Mouse (Mus musculus) embryonic facial prominence, embryonic 12.5 days (tissue): ENCODE data around the gene 1700030J22Rik. TPM values are rescaled to one million over a fixed set of nuclear protein-coding genes. Genes with fewer than 3 reads are reported as not detected.

Source experiments
- ATAC-seq: fragments of 200-750 bp; cut with Nextera tagmentation; 2 replicates; pipeline ENCODE4 v1.8.0; 2017; ENCODE audit not compliant: insufficient number of reproducible peaks, insufficient read depth, low FRiP score, low TSS enrichment
- H3K27ac ChIP-seq: fragments of 300-500 bp; sonication (generic); 2 replicates; pipeline ENCODE4 v1.5.1; 2016; ENCODE audit warnings: mild to moderate bottlenecking
- H3K27me3 ChIP-seq: fragments of 300-500 bp; sonication (generic); 2 replicates; pipeline ENCODE4 v1.6.1; 2016; ENCODE audit warnings: mild to moderate bottlenecking, moderate library complexity
- H3K36me3 ChIP-seq: fragments of 300-500 bp; sonication (generic); 2 replicates; pipeline ENCODE4 v1.6.1; 2016; ENCODE audit warnings: mild to moderate bottlenecking
- H3K4me1 ChIP-seq: fragments of 300-500 bp; sonication (generic); 2 replicates; pipeline ENCODE4 v1.6.1; 2016
- H3K4me2 ChIP-seq: fragments of 300-500 bp; sonication (generic); replicated peaks from 2 replicates; pipeline ENCODE4 v1.6.1; 2016; ENCODE audit warnings: mild to moderate bottlenecking, moderate library complexity
- H3K4me3 ChIP-seq: fragments of 300-500 bp; sonication (generic); 2 replicates; pipeline ENCODE4 v1.5.1; 2016; ENCODE audit warnings: mild to moderate bottlenecking
- H3K9ac ChIP-seq: fragments of 300-500 bp; sonication (generic); 2 replicates; pipeline ENCODE4 v1.6.1; 2016; ENCODE audit warnings: mild to moderate bottlenecking, moderate library complexity
- H3K9me3 ChIP-seq: fragments of 300-500 bp; sonication (generic); 2 replicates; pipeline ENCODE4 v1.6.1; 2016; ENCODE audit warnings: mild to moderate bottlenecking, moderate library complexity
- WGBS: fragments of 180-500 bp; shearing (Covaris S2); methylation state at CpG from one replicate; pipeline ENCODE4 v1.1.7; 2016; 5-methylcytosine and 5-hydroxymethylcytosine counted together
- polyA plus RNA-seq: library from polyadenylated mRNA; unstranded; fragments of >200 nt; fragmentation: Nextera tagmentation; extraction: Ambion mirVana; gene quantifications from 2 replicates; pipeline ENCODE4 v1.2.1, GENCODE M21; 2016

1700030J22Rik gene
- polyA plus RNA-seq, 1 experiment from 2014 or later: 2.3 TPM

DNA sequence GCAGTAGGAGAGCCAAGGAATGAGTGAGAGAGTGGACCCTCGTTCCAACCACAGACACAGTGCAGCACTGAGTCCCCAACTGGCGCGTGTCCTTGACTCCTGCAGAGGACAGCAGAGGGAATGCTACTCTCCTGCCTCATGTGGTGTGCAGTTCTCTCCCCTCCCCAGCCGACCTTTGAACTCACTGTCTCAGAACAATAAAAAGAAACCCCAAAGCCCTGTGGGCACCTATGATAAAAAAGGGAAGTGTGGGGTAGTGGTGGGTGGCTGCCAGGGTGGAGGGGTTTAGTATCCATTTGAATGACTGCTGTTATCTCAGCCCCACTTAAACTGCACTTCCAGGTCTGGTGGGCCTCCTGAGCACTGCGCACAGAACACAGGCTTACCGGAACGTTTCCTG lies 31.2 kb downstream of the 1700030J22Rik start:
- ATAC-seq: no peak
- H3K4me1 ChIP-seq: peaks cover 12% of the 10 kb centered on the region
- no peak overlapping the region for H3K27ac ChIP-seq
- no peak overlapping the region for H3K4me2 ChIP-seq
- 89% methylated on average over 7 of the region's 7 CpGs for WGBS
- no peaks in the 10 kb centered on the region for H3K27me3 ChIP-seq
- no peak overlapping the region for H3K9ac ChIP-seq
- no peaks in the 10 kb centered on the region for H3K9me3 ChIP-seq
- no peaks in the 10 kb centered on the region for H3K36me3 ChIP-seq
- no peak overlapping the region for H3K4me3 ChIP-seq

DNA sequence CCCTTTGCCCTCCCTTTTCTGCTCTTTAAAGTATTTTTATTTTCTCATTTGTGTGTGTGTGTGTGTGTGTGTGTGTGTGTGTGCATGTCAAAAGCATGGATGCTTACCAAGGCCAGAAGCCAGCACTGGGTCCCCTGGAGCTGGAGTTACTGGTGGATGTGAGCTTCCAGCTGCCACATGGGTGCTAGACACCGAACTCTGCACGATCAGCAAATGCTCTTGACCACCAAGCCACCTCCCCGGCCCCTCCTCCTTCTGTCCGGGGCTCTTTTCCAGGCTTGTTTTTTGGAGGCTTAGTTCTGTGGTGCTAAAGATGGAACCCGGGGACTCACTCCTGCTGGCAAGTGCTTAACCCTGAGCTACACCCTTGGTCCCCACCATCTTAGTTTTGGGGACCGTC lies 31.9 kb downstream of the 1700030J22Rik start:
- Histone ChIP-seq H3K9me3 (no peaks in the 10 kb centered on the region), H3K9ac (no peak overlapping the region), H3K36me3 (no peaks in the 10 kb centered on the region), H3K4me1 (peaks cover 12% of the 10 kb centered on the region), H3K27me3 (no peaks in the 10 kb centered on the region), H3K4me2 (no peak overlapping the region), H3K4me3 (no peak overlapping the region), H3K27ac (no peak overlapping the region)
- ATAC-seq: no peak
- WGBS: 81% methylated on average over 6 of the region's 6 CpGs

- H3K27ac ChIP-seq: no peak overlapping the region
- 82% methylated on average over 21 of the region's 21 CpGs for WGBS
- H3K4me3 ChIP-seq: no peak overlapping the region
- no peak overlapping the region for H3K4me2 ChIP-seq
- no peaks in the 10 kb centered on the region for H3K27me3 ChIP-seq
- no peak for ATAC-seq
- no peaks in the 10 kb centered on the region for H3K9me3 ChIP-seq
- no peak overlapping the region for H3K9ac ChIP-seq
- H3K36me3 ChIP-seq: no peaks in the 10 kb centered on the region
- peaks cover 12% of the 10 kb centered on the region for H3K4me1 ChIP-seq
Measured at GRCm38 (mm10) chr8:116946268-116946838, 32.4 kb downstream of the 1700030J22Rik start.

DNA sequence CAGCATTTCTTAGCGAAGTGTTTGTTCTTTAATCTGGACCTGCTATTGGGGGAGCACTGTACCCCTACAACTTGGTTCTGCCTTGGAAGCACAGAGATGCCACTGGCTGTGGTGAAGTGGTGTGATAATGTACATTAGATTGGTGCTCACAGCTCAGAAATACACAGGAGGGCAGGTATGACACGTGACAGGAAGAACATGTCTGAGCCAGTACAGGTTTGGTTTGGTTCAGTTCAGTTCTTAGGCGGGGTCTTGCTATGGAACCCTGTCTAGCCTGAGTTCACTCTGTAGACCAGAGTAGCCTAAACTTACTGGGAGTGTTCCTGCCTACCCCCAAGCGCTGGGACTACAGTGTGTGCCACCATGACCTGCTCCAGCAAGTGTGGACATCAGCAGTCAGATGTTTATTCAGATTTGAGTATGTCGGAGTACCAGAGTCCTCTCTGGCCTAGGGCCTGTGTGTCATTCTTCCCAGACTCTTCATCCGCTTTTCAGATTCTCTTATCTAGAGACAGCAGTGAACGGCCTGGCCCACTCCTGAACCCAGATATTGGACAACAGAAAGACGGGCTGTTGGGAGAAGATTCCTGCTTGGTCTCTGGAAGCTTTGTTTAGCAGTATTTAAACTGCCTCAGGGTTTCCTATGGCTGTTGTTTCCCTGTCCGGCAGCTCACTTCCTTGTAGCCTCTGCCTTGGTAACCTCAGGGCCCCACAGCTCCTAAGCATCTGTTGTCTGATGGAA lies 33.4 kb downstream of the 1700030J22Rik start:
- no peak for ATAC-seq
- peaks cover 5% of the 10 kb centered on the region; the same call in 1 of the 2 replicates for H3K36me3 ChIP-seq
- H3K4me2 ChIP-seq: no peak overlapping the region
- 74% methylated on average over 9 of the region's 9 CpGs for whole genome bisulfite sequencing
- no peak overlapping the region for H3K9ac ChIP-seq
- no peaks in the 10 kb centered on the region for H3K9me3 ChIP-seq
- no peaks in the 10 kb centered on the region for H3K27me3 ChIP-seq
- H3K27ac ChIP-seq: no peak overlapping the region
- H3K4me3 ChIP-seq: no peak overlapping the region
- H3K4me1 ChIP-seq: peaks cover 12% of the 10 kb centered on the region

DNA sequence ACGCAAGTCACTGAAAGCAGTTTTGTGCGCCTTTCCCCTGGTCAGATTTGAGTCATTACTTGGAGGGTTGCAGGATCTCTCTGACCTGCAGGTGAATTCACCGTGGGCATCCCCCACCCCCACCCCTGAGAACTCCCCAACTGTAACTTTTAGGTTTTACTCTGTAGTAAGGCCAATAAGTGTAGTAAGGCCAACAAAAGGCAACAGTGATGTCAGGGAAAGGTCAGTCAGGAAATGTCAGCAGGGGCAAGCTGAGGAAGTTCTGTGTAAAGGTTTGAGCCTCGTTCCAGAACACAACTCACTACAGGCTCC lies 34.4 kb downstream of the 1700030J22Rik start:
- Histone ChIP-seq H3K4me3 (peak overlapping the region; percentile 94), H3K4me2 (peak overlapping the region; percentile 94), H3K4me1 (peaks cover 12% of the 10 kb centered on the region), H3K9ac (peak overlapping the region; percentile 82; the same call in 1 of the 2 replicates), H3K27me3 (no peaks in the 10 kb centered on the region), H3K36me3 (peaks cover 5% of the 10 kb centered on the region; the same call in 1 of the 2 replicates), H3K9me3 (no peaks in the 10 kb centered on the region), H3K27ac (no peak overlapping the region)
- WGBS: 10% methylated on average over 4 of the region's 4 CpGs
- ATAC-seq: no peak

DNA sequence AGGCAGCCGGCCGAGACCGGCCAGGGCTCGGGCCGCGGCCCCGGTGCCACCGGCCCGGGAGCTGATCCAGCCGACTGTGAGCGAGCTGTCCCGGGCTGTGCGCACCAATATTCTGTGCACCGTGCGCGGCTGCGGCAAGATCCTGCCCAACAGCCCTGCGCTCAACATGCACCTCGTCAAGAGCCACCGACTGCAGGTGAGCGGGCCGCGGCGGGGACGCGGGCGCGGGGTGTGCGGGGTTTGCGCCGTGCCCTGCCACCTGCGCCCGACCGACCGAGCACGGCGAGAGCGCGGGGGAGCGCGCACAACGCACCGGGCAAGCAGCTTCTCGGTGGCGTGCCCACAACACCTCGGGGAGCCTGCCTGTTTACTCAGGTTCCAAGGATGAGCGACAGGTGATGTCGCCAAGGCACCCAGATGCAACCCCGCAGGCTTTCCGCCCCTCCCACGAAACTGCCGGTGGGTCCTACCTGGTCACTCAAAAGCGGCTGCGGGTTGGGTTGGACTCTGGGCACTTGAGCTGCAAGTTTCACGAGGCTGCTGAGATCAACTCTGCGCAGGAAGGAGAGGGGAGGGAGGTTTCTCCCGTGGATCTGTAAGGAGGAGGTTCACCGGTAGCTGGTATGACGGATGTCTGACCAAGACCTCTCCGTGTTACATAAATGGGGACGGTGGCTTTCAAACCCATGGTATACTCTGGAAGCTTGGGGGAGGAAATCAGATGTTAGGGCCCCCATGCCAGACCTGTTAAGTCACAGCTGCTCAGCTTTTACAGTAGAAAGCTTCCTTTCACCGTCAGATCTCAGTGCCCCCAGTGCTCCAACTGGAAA lies 35.0 kb downstream of the 1700030J22Rik start:
- Histone ChIP-seq H3K9me3 (no peaks in the 10 kb centered on the region), H3K4me1 (peaks cover 12% of the 10 kb centered on the region), H3K36me3 (peaks cover 5% of the 10 kb centered on the region), H3K4me2 (peak overlapping the region; percentile 94), H3K9ac (peak overlapping the region; percentile 82), H3K4me3 (peak overlapping the region; percentile 94), H3K27me3 (no peaks in the 10 kb centered on the region), H3K27ac (no peak overlapping the region)
- WGBS: 1% methylated on average over 62 of the region's 62 CpGs
- 0 out of 2 replicates have a peak, but pooled peaks have one; percentile 19 for ATAC-seq

GRCm38 (mm10) chr8:116943161-116943554 lies 35.6 kb downstream of the 1700030J22Rik start, which contains the start of gene Atmin:
Gene Atmin (plus strand): TSS chr8:116943393.
- H3K27ac ChIP-seq: no peak within 1 kb of the TSS
- WGBS: under 1% methylated on average over 46 of the region's 46 CpGs

GRCm38 (mm10) chr8:116942284-116943058 lies 36.3 kb downstream of the 1700030J22Rik start:
- Histone ChIP-seq H3K4me1 (peaks cover 12% of the 10 kb centered on the region), H3K9me3 (no peaks in the 10 kb centered on the region), H3K27ac (no peak overlapping the region), H3K4me3 (no peak overlapping the region), H3K36me3 (peaks cover 17% of the 10 kb centered on the region), H3K27me3 (no peaks in the 10 kb centered on the region), H3K9ac (no peak overlapping the region), H3K4me2 (no peak overlapping the region; the same call in 1 of the 2 replicates)
- 0 out of 2 replicates have a peak, but pooled peaks have one; percentile 11 for ATAC-seq
- WGBS: 79% methylated on average over 12 of the region's 12 CpGs

More at GRCm38 (mm10) chr8:116943161-116943554, 35.6 kb downstream of the 1700030J22Rik start, which contains the start of gene Atmin:
- Histone ChIP-seq H3K9me3 (no peaks in the 10 kb centered on the region), H3K4me3 (peak within 1 kb of the TSS; percentile 94), H3K9ac (peak within 1 kb of the TSS; percentile 82), H3K4me2 (peak within 1 kb of the TSS; percentile 94), H3K36me3 (peaks cover 11% of the 10 kb centered on the region), H3K27me3 (no peaks in the 10 kb centered on the region), H3K4me1 (peaks cover 12% of the 10 kb centered on the region)
- peak; percentile 82 for ATAC-seq

GRCm38 (mm10) chr8:116935506-116935905 lies 43.3 kb downstream of the 1700030J22Rik start:
- no peak overlapping the region for H3K27ac ChIP-seq
- H3K27me3 ChIP-seq: no peaks in the 10 kb centered on the region
- no peak overlapping the region for H3K4me2 ChIP-seq
- no peak overlapping the region for H3K9ac ChIP-seq
- H3K9me3 ChIP-seq: no peaks in the 10 kb centered on the region
- peaks cover 67% of the 10 kb centered on the region for H3K36me3 ChIP-seq
- no peak for ATAC-seq
- WGBS: 72% methylated on average over 6 of the region's 6 CpGs
- no peak overlapping the region for H3K4me3 ChIP-seq
- H3K4me1 ChIP-seq: no peaks in the 10 kb centered on the region

DNA sequence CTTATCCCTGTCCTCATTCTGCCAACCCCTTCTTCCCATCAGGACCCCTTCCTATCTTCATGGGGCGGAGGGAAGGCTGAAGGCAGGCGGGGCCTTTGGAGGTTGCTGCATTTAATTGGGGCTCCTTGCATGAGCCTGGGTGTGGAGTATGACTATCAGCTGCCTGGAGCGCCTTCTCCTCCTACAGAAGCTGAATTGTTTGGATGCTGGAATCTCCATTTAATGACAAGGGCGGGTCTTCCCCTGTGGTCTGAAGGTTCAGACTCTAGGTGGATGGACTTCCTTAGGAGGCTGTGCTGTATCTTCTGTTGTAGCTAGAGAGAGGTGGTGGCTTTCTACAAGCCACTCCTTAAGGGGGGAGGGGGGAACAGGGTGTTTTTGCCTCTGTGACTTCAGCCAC lies 43.8 kb downstream of the 1700030J22Rik start:
- H3K4me1 ChIP-seq: no peaks in the 10 kb centered on the region
- H3K4me2 ChIP-seq: no peak overlapping the region
- no peaks in the 10 kb centered on the region for H3K27me3 ChIP-seq
- no peak for ATAC-seq
- H3K4me3 ChIP-seq: no peak overlapping the region
- H3K36me3 ChIP-seq: peaks cover 67% of the 10 kb centered on the region
- H3K27ac ChIP-seq: no peak overlapping the region
- no peak overlapping the region for H3K9ac ChIP-seq
- H3K9me3 ChIP-seq: no peaks in the 10 kb centered on the region
- WGBS: 85% methylated on average over 4 of the region's 4 CpGs

DNA sequence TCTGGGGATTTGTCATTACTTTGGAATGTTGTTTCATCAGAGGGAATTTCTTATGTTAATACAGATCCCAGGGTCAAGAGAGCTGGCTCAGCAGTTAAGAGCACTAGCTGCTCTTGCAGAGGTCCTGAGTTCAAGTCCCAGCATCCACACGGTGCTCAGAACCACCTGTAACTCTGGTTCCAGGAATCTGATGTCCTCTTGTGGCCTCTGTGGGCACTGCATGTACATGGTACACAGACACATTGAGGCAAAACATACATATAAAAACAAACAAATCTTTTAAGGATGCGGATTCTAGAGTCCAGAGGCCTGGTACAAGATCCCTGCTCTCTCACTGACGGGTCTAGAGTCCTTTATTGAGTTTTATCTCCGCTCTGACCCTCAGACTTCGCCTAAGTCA lies 50.2 kb downstream of the 1700030J22Rik start:
- Histone ChIP-seq H3K4me1 (no peaks in the 10 kb centered on the region), H3K36me3 (peaks cover 53% of the 10 kb centered on the region), H3K4me2 (no peak overlapping the region), H3K27ac (no peak overlapping the region), H3K9me3 (no peaks in the 10 kb centered on the region), H3K27me3 (no peaks in the 10 kb centered on the region), H3K4me3 (no peak overlapping the region), H3K9ac (no peak overlapping the region)
- WGBS: 89% methylated on average over 5 of the region's 5 CpGs
- ATAC-seq: no peak
